Mouse (Mus musculus) bone marrow macrophage, adult 2 months (primary cell): ENCODE results near the gene Cby3.

Source experiments
- CTCF ChIP-seq: IDR thresholded peaks from 2 replicates; pipeline ENCODE4 v1.5.1; 2012; ENCODE audit warnings: low read depth, mild to moderate bottlenecking, low read length, moderate library complexity
- POLR2A ChIP-seq: IDR thresholded peaks from 2 replicates; pipeline ENCODE4 v1.6.1; 2012; ENCODE audit warnings: mild to moderate bottlenecking, low read depth, low read length, borderline replicate concordance

- TF ChIP-seq POLR2A (no peak), CTCF (no peak)
These were observed 8.8 kb upstream of the Cby3 start for GRCm38 (mm10) chr11:50345486-50345885.
